Mouse (Mus musculus): ENCODE measurements around the gene Ift80.

Gene Ift80

GRCm38 (mm10) chr3:69002781-69003180 is 1.6 kb downstream of the Ift80 start:
- in situ Hi-C loops (cut with MboI, MseI), result no loop called here

DNA sequence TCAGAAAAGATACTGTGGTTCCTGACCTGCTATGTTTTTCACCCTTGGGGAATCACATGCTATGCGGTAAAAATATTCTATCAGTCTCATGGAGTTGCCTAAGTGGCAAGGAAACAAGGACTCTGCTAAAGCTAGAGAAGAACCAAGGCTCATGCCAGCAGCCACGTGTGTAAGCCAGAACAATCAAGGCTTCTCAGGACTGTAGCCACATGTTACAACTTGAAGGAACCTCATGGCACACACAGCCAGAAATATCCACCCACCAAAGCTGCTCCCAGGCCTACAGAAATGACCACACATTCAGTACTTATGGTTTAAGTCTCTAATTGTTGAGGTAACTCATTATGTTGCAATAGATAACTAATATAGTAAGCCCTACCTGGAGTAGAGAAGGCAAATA is 17.8 kb downstream of the Ift80 start:
- in situ Hi-C loops (cut with MboI, MseI), result no loop called here

DNA sequence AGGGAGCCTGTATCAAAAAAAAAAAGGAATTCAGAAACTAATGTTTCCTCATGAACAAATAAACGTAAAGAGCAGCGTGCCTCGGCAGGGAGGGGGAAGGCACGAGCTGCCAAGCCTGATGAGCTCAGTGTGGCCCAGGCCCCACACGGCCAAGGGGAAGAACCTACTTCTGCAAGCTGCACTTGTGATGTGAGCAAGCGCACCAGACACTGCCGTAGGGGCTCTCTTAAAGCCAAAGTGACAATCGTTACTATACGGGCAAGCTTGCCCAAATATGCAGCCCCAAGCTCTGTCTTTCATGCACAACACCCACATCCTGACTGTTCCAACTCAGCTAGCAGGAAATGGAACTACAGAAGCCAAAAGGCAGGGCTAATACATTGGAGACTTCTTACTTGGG is 23.5 kb downstream of the Ift80 start:
- in situ Hi-C loops (cut with MboI, MseI), result no loop called here

DNA sequence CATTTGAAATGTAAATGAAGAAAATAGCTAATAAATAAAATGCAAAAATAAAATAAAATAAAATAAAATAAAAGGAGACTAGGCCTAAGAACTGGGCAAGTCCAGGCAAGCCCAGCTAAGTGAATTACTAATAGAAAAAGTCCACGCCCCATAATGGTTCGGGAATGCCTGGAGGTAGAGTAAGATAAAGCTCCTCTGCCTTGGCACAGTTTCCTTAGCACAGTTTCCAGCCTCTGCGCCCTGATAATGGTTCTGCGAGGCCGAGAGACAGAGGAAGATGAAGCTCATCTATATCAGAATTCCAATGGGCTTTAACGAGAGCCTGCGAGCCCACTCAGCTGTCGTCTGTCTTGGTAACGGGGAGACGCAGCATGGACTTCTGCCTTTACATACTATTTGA is 25.2 kb downstream of the Ift80 start:
- in situ Hi-C loops (cut with MboI, MseI), result no loop called here

- in situ Hi-C loops (cut with MboI, MseI), result no loop called here
Measured at GRCm38 (mm10) chr3:68977696-68978095, 26.7 kb downstream of the Ift80 start.

- in situ Hi-C loops (cut with MboI, MseI), result no loop called here
Measured at GRCm38 (mm10) chr3:68975533-68976490, 28.6 kb downstream of the Ift80 start.

DNA sequence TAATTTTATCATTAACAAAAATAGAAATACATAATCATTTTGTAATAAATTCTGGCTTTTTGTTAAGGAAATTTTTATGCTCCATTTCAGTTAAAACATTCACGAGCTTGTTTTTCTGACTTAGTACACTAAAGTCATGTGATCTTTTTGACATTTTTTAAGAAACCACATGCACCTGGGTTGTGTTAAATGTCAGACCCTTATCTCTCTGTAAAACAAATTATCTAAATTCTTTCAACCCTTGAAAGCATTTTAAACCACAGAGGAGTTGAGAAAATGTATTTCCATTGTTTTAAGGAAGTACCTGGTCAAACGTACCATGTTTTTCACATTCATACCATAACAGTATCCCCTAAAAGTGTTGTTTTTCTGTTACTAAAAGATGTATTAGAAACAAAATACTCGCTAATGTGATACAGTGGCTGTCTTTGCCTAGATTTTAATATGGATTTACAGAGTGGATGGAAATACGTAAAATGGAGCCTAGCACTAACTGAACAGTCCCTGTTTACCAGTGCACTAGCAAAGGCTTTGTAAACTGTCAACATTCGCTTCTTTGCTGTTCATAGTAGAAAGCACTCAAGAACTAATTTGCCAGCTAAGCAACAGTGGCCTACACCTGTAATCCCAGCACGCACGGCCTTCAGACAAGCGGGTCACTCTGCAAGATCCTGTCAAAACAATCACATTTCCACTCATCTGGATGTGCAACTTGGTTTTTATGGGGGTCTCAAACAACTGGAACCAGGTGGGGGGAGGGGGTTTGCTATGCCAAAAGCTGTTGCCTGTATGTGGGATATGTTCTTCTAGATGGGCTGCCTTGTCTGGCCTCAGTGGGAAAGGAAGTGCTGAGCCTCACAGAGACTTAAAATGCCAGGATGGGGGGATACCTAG is 29.5 kb downstream of the Ift80 start:
- in situ Hi-C loops (cut with MboI, MseI), result no loop called here

- in situ Hi-C loops (cut with MboI, MseI), result no loop called here
Measured at GRCm38 (mm10) chr3:68973574-68973973, 30.8 kb downstream of the Ift80 start.

- in situ Hi-C loops (cut with MboI, MseI), result no loop called here
Measured at GRCm38 (mm10) chr3:68969091-68969590, 35.2 kb downstream of the Ift80 start.

- in situ Hi-C loops (cut with MboI, MseI), result no loop called here
Measured at GRCm38 (mm10) chr3:68967404-68967803, 37.0 kb downstream of the Ift80 start.

DNA sequence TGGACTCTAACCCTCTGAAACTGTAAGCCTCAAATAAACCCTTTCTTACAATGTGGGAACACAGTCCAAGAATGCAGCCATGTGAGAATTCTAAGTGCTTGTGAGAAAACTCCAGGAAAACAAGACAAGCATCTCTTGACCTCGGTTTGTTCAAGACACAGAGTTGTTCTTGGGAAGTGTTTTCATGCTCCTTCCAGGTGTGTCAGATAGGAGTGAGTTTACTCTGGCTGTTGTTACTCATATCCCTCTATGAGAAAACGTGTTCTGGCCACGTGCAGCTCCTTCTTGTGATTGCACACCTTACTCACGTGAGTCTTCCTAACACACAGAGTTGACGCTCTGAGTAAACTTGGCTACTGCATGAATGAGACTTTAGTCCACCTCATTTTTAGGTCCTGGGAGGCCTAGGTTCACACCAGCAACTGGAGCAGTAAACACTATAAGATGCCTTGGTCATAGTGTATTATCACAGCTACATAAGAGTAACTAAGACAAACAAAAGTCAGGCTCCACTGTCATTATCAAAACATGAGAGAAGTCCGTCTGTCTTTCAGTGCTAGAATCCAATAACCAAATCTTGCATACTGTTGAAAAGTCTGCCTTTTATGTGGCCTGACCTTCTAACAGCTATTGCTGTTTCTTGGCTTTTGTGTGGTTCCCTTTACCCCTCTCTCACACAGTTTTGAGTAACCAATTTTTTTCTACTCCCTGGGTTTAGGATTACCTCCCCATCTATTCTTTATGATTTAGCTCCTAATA is 37.7 kb downstream of the Ift80 start:
- in situ Hi-C loops (cut with MboI, MseI), result no loop called here

- in situ Hi-C loops (cut with MboI, MseI), result no loop called here
Measured at GRCm38 (mm10) chr3:68964682-68965081, 39.7 kb downstream of the Ift80 start.

DNA sequence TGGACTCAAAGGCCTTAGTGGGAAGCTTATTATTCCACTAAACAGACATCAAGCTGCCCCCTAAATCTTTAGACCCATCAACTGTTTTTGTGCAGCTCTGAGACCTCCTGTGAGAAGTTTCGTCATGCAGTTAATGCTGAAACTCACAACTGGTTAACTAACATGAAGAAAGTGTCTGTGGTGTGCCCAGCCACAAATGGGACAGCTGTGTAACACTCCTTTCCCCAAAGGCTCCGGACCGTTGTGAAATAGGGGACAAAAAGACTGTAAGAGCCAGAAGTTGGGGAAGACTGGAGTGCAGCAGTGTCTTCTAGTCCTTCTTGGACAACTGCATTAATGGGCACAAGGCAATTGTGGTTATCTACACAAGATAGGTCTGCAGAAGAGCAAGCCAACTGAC is 47.0 kb downstream of the Ift80 start:
- in situ Hi-C loops (cut with MboI, MseI), result no loop called here

DNA sequence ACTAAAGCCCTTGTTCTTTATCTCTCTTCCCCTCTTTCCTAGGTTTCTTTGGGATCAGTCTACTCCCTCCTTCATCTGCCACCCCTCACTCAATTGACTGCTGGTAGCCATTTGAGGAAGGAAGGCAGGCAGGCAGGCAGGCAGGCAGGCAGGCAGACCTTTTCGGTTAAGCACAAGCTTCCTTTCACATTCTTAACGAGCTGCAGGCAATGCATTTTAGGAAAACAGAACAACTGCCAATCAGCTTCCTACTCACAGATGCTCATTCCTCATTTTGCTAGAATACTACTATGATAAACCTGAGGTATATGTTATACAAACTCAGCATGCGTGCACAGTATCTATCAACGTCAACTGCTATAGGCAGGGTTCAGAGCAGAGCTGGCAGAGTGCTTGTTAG is 47.9 kb downstream of the Ift80 start:
- in situ Hi-C loops (cut with MboI, MseI), result no loop called here

DNA sequence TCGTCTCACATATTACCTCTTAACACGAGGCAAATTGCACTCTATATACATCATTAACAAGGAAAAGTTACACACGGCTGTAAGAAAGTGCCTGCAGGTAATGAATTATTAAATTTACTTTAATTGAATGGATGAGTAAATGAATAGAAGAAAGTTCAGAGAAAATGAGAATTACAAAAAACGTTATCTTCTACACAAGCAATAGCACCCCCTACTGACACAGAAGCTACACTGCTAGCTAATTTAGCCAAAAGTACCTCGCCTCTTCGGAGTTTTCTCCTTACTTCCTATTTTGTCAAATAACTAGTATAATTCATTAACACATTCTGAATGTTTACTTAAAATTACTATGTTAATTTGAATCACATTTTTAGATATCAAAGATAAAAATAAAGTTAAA is 49.9 kb downstream of the Ift80 start:
- in situ Hi-C loops (cut with MboI, MseI), result loop anchor here (5.0 kb wide), 1 partner anchor 242 kb away; no protein-coding TSS in a partner anchor

GRCm38 (mm10) chr3:68952707-68953106 is 51.7 kb downstream of the Ift80 start:
- in situ Hi-C loops (cut with MboI, MseI), result loop anchor here (5.0 kb wide), 1 partner anchor 240 kb away; no protein-coding TSS in a partner anchor

- in situ Hi-C loops (cut with MboI, MseI), result loop anchor here (5.0 kb wide), 1 partner anchor 240 kb away; no protein-coding TSS in a partner anchor
Measured at GRCm38 (mm10) chr3:68951971-68952370, 52.4 kb downstream of the Ift80 start.

GRCm38 (mm10) chr3:68949381-68949780 is 55.0 kb downstream of the Ift80 start:
- in situ Hi-C loops (cut with MboI, MseI), result no loop called here

DNA sequence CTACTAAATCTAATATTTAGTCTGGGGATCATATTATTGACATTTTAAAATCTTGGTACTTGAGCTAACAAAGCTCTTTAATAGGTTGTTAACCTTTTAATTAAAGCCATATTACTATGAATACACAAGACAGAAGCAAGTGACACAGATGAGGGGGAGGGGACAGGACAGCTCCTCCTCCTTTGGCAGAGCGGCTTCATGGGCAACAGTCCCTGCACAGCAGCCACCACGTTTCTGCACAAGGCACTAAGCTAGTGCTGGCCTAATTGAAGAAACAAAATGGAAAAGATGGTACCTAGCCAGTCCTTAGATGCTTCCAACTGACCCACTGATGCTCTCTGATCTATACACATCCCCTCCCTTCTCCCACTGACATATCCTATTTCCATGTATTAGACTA is 55.5 kb downstream of the Ift80 start:
- in situ Hi-C loops (cut with MboI, MseI), result no loop called here

DNA sequence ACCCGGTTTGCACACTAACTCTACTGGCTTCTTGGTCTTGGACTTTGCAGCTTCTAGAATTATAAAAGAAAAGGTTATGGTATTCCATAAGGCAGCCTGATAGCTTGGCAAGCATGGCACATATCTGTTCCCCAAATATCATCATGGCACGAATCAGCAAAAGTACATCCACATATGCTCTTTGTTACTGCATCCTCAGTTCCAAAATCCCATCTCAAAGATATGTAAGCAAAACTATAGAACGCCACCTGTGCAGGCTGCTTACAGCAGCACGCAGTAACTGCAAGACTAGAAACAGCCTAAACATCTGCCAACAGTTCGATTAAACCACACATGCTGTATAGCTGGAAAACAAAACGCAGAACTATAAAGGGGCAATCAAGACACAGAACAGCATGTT is 62.5 kb downstream of the Ift80 start:
- in situ Hi-C loops (cut with MboI, MseI), result loop anchor here (5.0 kb wide), 1 partner anchor 320 kb away; no protein-coding TSS in a partner anchor

DNA sequence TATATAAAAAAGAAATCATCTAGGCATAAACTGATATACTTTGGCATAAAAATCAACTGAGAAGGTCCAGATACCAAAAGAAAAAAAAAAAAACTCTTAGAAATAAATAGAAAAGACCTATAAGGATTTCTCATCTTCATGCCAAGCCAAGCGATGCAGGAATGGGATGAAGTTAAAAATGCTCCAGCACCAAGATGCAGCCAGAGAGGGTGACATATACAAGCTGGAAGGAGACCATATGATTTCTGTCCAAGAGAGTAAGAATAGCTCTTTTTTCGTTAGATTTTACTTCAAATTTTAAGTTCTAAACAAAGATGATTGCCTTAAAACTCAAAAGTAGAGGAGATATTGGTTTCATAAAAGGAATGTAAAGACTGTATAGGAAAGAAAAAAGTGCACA is 64.1 kb downstream of the Ift80 start:
- in situ Hi-C loops (cut with MboI, MseI), result loop anchor here (5.0 kb wide), 1 partner anchor 318 kb away; no protein-coding TSS in a partner anchor
